Mouse (Mus musculus): ENCODE data around the gene Casp8.

- TF ChIP-seq CTCF (IDR thresholded peaks at IDR 0.05; ENCODE audit: extremely low read depth, insufficient read length, insufficient replicate concordance, low read depth, low read length): no peak
- TF ChIP-seq POLR2A (IDR thresholded peaks at IDR 0.05; ENCODE audit: low read depth, low read length): no peak
Observed at GRCm38 (mm10) chr1:58788410-58788809, 6.8 kb upstream of the Casp8 start.
